Mouse (Mus musculus) midbrain, embryonic 13.5 days (tissue): ENCODE data around the gene Endog. TPM values are rescaled to one million over a fixed set of nuclear protein-coding genes. Genes with fewer than 3 reads are reported as not detected.
"Not testable (repeated sequence)": the region's sequence is repeated elsewhere in the genome, so short reads cannot be mapped to it uniquely, and the experiment has no call there.

Source experiments
- ATAC-seq: fragments of 200-750 bp; cut with Nextera tagmentation; 2 replicates; pipeline ENCODE4 v1.8.0; 2017; ENCODE audit warnings: mild to moderate bottlenecking, moderate TSS enrichment, moderate library complexity
- H3K27ac ChIP-seq: fragments of 300-500 bp; sonication (generic); 2 replicates; pipeline ENCODE4 v1.5.1; 2015; ENCODE audit warnings: inconsistent platforms, mild to moderate bottlenecking, moderate library complexity
- H3K27me3 ChIP-seq: fragments of 300-500 bp; sonication (generic); 2 replicates; pipeline ENCODE4 v1.6.1; 2015; ENCODE audit warnings: mild to moderate bottlenecking, inconsistent platforms
- H3K36me3 ChIP-seq: fragments of 300-500 bp; sonication (generic); 2 replicates; pipeline ENCODE4 v1.6.1; 2015; ENCODE audit warnings: mild to moderate bottlenecking, inconsistent platforms
- H3K4me1 ChIP-seq: fragments of 300-500 bp; sonication (generic); replicated peaks from 2 replicates; pipeline ENCODE4 v1.6.1; 2015; ENCODE audit warnings: inconsistent platforms
- H3K4me2 ChIP-seq: fragments of 300-500 bp; sonication (generic); replicated peaks from 2 replicates; pipeline ENCODE4 v1.6.1; 2015; ENCODE audit warnings: moderate library complexity, mild to moderate bottlenecking, inconsistent platforms
- H3K4me3 ChIP-seq: fragments of 300-500 bp; sonication (generic); replicated peaks from 2 replicates; pipeline ENCODE4 v1.5.1; 2015; ENCODE audit warnings: mild to moderate bottlenecking, inconsistent platforms
- H3K9ac ChIP-seq: fragments of 300-500 bp; sonication (generic); replicated peaks from 2 replicates; pipeline ENCODE4 v1.6.1; 2015; ENCODE audit warnings: mild to moderate bottlenecking, inconsistent platforms
- H3K9me3 ChIP-seq: fragments of 300-500 bp; sonication (generic); 2 replicates; pipeline ENCODE4 v1.6.1; 2016; ENCODE audit warnings: mild to moderate bottlenecking, inconsistent platforms
- WGBS: fragments of 180-500 bp; shearing (Covaris S2); methylation state at CpG from one replicate; pipeline ENCODE4 v1.1.7; 2015; 5-methylcytosine and 5-hydroxymethylcytosine counted together
- polyA plus RNA-seq: library from polyadenylated mRNA; unstranded; fragments of >200 nt; fragmentation: Nextera tagmentation; extraction: Ambion mirVana; gene quantifications from 2 replicates; pipeline ENCODE4 v1.2.1, GENCODE M21; 2015

Gene Endog
- polyA plus RNA-seq, 1 experiment from 2014 or later = 13.8 TPM

DNA sequence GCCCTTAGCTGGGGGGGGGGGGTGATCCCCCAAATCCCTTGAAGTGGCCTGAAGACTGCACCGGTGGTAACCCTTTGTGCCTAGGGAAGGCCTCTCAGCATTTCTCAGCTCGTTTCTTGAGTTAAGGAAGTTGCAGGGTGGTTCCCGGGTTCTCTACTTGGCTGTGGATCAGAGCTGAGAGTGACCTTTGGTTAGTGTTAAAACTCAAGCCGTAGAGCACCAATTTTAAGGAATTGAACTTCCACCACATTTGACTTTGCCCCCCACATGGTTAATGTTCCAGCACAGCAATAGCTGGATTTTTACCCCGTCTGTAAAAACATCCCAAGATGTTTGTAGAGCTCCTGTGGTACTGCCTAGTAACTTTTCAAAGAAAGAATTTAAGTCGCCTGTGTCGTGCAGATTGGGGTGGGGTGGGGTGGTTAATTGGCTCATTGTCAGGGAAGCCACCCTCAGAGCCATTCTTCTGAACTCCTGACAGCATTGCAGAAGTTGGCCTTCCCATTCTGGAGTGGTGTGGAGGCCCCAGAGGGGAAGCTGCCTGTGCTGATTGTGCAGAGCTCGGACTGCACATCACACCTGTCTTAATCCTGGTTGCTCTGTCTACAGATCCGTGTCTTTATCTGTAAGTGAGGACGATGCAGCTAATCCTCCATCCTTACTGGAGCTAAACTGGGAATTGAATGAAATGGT lies 36.2 kb upstream of the Endog start:
- H3K9me3 ChIP-seq = no peaks in the 10 kb centered on the region
- H3K9ac ChIP-seq = peak overlapping the region; percentile 86
- peak overlapping the region; percentile 87 for H3K4me3 ChIP-seq
- 56% methylated on average over 10 of the region's 10 CpGs for WGBS
- peak overlapping the region; percentile 94 for H3K4me2 ChIP-seq
- peaks cover 28% of the 10 kb centered on the region for H3K4me1 ChIP-seq
- no peak for ATAC-seq
- no peaks in the 10 kb centered on the region for H3K27me3 ChIP-seq
- peaks cover 34% of the 10 kb centered on the region for H3K36me3 ChIP-seq
- H3K27ac ChIP-seq = no peak overlapping the region

GRCm38 (mm10) chr2:30136458-30136857 lies 34.8 kb upstream of the Endog start:
- peaks cover 47% of the 10 kb centered on the region for H3K36me3 ChIP-seq
- no peaks in the 10 kb centered on the region for H3K27me3 ChIP-seq
- no peak for ATAC-seq
- H3K4me1 ChIP-seq = peaks cover 28% of the 10 kb centered on the region
- H3K4me2 ChIP-seq = no peak overlapping the region
- H3K4me3 ChIP-seq = no peak overlapping the region
- H3K27ac ChIP-seq = no peak overlapping the region
- WGBS = 97% methylated on average over 10 of the region's 10 CpGs
- H3K9ac ChIP-seq = no peak overlapping the region
- H3K9me3 ChIP-seq = no peaks in the 10 kb centered on the region

DNA sequence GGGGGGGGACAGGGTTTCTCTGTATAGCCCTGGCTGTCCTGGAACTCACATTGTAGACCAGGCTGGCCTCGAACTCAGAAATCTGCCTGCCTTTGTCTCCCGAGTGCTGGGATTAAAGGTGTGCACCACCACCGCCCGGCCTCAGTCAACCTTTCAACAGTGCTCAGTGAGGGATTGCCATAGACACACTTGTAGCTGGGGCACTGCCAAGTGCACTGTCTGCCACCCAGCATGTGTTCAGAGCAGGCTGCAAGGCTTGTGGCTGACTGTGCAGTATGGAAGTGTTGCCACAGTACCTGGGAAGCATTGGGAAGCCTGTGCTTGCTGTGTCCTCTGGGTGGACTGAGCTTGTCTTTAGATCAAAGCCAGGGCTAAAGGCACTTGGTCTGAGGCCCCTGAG lies 31.3 kb upstream of the Endog start:
- H3K36me3 ChIP-seq = peaks cover 83% of the 10 kb centered on the region
- ATAC-seq, H3K27me3 ChIP-seq, H3K4me1 ChIP-seq, H3K4me3 ChIP-seq, H3K9me3 ChIP-seq, H3K4me2 ChIP-seq, H3K27ac ChIP-seq, H3K9ac ChIP-seq: not testable (repeated sequence)
- 94% methylated on average over 4 of the region's 4 CpGs for WGBS

GRCm38 (mm10) chr2:30144436-30144835 lies 26.9 kb upstream of the Endog start:
- no peak overlapping the region for H3K4me3 ChIP-seq
- H3K27me3 ChIP-seq = no peaks in the 10 kb centered on the region
- peaks cover 93% of the 10 kb centered on the region for H3K36me3 ChIP-seq
- WGBS = 99% methylated on average over 4 of the region's 4 CpGs
- no peaks in the 10 kb centered on the region for H3K4me1 ChIP-seq
- H3K9me3 ChIP-seq = no peaks in the 10 kb centered on the region
- no peak overlapping the region for H3K9ac ChIP-seq
- H3K27ac ChIP-seq = no peak overlapping the region
- ATAC-seq = no peak
- H3K4me2 ChIP-seq = no peak overlapping the region

DNA sequence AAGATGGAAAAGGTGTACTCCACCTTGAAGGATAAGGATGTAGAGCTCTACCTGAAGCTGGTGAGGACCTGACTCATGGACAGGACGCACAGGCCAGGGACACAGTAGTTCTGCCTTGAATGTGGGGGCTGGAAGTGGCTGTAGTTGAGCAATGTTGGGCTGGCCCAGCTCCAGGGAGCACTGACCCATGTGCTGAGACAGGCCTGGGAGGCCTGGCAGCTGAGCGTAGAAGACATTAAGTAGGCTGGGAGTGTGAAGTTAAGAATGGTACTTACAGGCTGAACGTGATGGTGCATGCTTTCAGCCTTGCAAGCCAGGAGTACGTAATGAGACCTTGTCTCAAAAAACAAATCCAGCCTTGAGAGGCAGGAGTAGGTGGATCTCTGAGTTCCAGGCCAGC lies 23.8 kb upstream of the Endog start:
- 90% methylated on average over 4 of the region's 4 CpGs for WGBS
- no peak for ATAC-seq

DNA sequence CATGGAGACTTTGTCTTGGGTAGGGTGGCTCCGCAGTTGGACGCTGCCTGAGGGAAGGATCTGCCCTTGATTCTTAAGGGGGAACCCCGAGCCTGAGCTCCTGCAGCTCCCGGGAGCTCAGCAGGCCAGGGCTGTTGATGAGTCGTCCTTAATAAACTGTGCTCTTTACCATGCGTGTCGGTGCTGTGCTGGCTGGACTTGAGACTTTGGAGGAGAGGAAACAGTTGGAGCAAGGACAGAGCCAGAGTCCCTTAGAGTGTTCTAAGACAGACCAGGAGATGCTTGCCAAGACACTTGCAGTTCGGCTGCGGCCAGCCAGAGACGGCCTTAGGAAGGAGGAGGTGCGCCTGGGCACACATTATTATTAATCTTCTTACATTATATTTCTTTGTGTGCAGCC lies 19.5 kb upstream of the Endog start:
- Histone ChIP-seq H3K36me3 (peaks cover 54% of the 10 kb centered on the region), H3K4me1 (no peaks in the 10 kb centered on the region), H3K4me2 (no peak overlapping the region), H3K27me3 (no peaks in the 10 kb centered on the region), H3K27ac (no peak overlapping the region), H3K9me3 (no peaks in the 10 kb centered on the region), H3K9ac (no peak overlapping the region), H3K4me3 (no peak overlapping the region)
- WGBS = 93% methylated on average over 11 of the region's 11 CpGs
- ATAC-seq = no peak

More for the DNA sequence above, 23.8 kb upstream of the Endog start:
- Histone ChIP-seq H3K4me1 (no peaks in the 10 kb centered on the region), H3K27me3 (no peaks in the 10 kb centered on the region), H3K4me3 (no peak overlapping the region), H3K9ac (no peak overlapping the region), H3K27ac (no peak overlapping the region), H3K4me2 (no peak overlapping the region), H3K36me3 (peaks cover 94% of the 10 kb centered on the region), H3K9me3 (no peaks in the 10 kb centered on the region)

DNA sequence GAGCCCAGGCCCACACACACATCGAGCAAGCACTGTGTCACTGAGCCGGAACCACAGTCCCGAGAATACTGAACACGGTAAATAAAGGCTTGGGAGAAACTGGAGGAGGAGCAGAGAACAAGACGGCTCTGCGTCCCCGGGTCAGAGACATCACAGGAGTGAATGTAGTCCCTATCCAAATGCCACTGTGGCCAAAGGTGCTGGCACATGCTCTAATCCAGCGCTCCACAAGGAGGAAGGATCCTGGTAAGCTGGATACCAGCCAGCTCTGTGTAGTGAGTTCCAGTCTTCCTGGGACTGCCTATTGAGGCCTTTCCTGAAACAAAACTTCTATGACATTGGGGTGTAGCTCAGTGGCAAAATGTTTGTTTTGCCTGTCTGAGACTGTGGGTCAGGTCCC lies 18.7 kb upstream of the Endog start:
- Histone ChIP-seq H3K27ac (no peak overlapping the region), H3K9ac (no peak overlapping the region), H3K4me2 (no peak overlapping the region), H3K4me1 (no peaks in the 10 kb centered on the region), H3K36me3 (peaks cover 46% of the 10 kb centered on the region), H3K9me3 (no peaks in the 10 kb centered on the region), H3K4me3 (no peak overlapping the region), H3K27me3 (no peaks in the 10 kb centered on the region)
- no peak for ATAC-seq
- WGBS = 77% methylated on average over 8 of the region's 8 CpGs

DNA sequence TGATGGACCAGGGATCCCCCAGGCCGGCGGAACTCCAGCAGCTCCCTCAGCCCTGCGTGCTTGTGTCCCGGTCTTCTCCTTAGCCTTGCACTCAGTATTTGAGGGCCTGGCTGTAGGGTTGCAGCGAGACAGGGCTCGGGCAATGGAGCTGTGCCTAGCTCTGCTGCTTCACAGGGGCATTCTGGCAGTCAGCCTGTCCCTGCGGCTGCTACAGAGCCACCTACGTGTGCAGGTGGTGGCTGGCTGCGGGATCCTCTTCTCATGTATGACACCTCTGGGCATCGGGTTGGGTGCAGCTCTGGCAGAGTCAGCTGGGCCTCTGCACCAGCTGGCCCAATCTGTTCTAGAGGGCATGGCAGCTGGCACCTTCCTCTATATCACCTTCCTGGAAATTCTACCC lies 11.4 kb upstream of the Endog start:
- H3K27ac ChIP-seq, H3K27me3 ChIP-seq, H3K36me3 ChIP-seq, H3K4me2 ChIP-seq, ATAC-seq, H3K4me1 ChIP-seq, H3K4me3 ChIP-seq, H3K9ac ChIP-seq, H3K9me3 ChIP-seq: not testable (repeated sequence)
- WGBS = 69% methylated on average over 7 of the region's 10 CpGs

GRCm38 (mm10) chr2:30161809-30162208 lies 9.5 kb upstream of the Endog start:
- no peak overlapping the region for H3K27ac ChIP-seq
- peaks cover 4% of the 10 kb centered on the region for H3K9me3 ChIP-seq
- H3K36me3 ChIP-seq = no peaks in the 10 kb centered on the region
- H3K4me2 ChIP-seq = no peak overlapping the region
- ATAC-seq = no peak
- H3K4me1 ChIP-seq = no peaks in the 10 kb centered on the region
- H3K9ac ChIP-seq = no peak overlapping the region
- H3K4me3 ChIP-seq = no peak overlapping the region
- no peaks in the 10 kb centered on the region for H3K27me3 ChIP-seq

DNA sequence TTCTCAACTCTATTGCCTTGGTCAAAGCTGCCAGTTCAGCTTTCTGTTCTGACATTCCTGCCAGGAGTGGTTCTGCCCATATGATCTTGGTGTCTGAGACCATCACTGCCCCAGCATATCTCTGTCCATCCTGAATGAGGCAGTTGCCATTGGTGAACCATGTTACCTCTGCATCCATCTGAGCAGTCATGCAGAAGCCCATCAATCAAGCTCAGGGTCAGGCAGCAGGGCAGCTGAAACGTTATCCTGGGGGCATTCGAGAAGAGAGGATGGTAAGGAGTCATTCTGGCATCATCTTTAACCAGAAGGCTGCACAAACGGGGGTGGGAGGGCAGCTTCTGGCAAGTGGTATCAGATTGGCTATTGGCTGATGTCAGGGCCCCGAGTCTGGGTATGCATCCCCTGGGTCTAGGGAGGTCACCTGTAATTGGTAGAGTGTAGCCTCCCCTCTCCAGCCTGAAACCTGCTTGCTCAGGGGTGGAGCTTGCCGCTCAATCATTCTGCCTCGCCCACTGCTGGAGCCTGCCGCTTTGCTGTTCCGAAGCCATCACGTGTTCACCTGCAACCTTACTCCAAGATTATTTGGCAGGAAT lies 6.9 kb upstream of the Endog start:
- no peaks in the 10 kb centered on the region for H3K27me3 ChIP-seq
- H3K4me1 ChIP-seq = no peaks in the 10 kb centered on the region
- H3K4me2 ChIP-seq = no peak overlapping the region
- no peak overlapping the region for H3K9ac ChIP-seq
- 61% methylated on average over 9 of the region's 9 CpGs for WGBS
- H3K27ac ChIP-seq = no peak overlapping the region
- H3K4me3 ChIP-seq = no peak overlapping the region
- ATAC-seq = no peak
- H3K36me3 ChIP-seq = no peaks in the 10 kb centered on the region
- peaks cover 7% of the 10 kb centered on the region for H3K9me3 ChIP-seq

DNA sequence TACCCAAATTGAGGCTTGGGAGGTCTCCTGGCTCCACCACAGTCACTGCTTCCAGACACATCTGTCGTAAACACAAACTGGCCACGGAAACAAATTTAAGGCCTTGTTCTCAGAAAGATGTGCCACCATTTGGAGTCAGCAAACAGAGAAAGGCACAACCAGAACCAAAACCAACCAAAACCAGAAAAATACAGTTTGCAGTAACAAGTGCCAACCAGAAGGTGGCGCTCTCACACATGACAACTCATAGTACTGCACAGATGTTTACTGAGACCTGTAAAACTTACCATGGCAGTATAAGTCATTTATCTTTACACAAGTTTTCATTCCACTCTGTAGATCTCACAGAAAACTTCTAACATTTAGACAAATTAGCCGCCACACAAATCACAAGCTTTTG lies 4.6 kb upstream of the Endog start:
- WGBS = 62% methylated on average over 4 of the region's 4 CpGs

DNA sequence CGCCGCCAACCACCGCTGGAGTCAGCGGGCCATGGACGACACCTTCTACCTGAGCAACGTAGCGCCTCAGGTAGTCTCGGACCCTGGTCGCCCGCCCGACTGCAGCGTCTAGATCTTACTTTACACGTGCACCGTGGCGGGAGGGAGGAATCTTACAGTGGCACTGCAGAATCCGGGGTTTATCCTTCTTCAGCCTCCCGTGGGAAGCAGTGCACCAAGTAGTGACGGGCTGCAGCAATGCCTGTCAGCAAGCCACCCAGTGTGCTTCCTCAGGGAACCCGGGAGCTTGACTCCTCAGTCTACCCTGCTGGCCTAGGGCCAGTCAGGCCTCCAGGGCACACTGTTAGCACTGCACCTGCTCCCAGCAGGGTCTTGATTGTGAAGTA lies 697 bp downstream of the Endog start:
- H3K9ac ChIP-seq = peak overlapping the region; percentile 73
- H3K4me3 ChIP-seq = peak overlapping the region; percentile 63
- H3K4me1 ChIP-seq = peaks cover 16% of the 10 kb centered on the region
- H3K4me2 ChIP-seq = peak overlapping the region; percentile 95
- under 1% methylated on average over 16 of the region's 19 CpGs for WGBS
- peaks cover 44% of the 10 kb centered on the region for H3K36me3 ChIP-seq
- peaks cover under 1% of the 10 kb centered on the region for H3K9me3 ChIP-seq
- H3K27me3 ChIP-seq = peaks cover 7% of the 10 kb centered on the region; the same call in 1 of the 2 replicates
- peak; percentile 38 for ATAC-seq
- peak overlapping the region; percentile 92 for H3K27ac ChIP-seq

More for the DNA sequence above, 4.6 kb upstream of the Endog start:
- Histone ChIP-seq H3K27ac (no peak overlapping the region), H3K27me3 (no peaks in the 10 kb centered on the region), H3K36me3 (no peaks in the 10 kb centered on the region), H3K9ac (no peak overlapping the region), H3K4me3 (no peak overlapping the region), H3K4me2 (no peak overlapping the region), H3K9me3 (peaks cover 7% of the 10 kb centered on the region), H3K4me1 (peaks cover 6% of the 10 kb centered on the region; the same call in 1 of the 2 replicates)
- ATAC-seq = no peak
